Mouse (Mus musculus): ENCODE results near the gene Rpl10l. TPM values are rescaled to one million over a fixed set of nuclear protein-coding genes. Genes with fewer than 3 reads are reported as not detected.

Rpl10l gene
- not detected for polyA plus RNA-seq (2017; shearing (Covaris generic))

DNA sequence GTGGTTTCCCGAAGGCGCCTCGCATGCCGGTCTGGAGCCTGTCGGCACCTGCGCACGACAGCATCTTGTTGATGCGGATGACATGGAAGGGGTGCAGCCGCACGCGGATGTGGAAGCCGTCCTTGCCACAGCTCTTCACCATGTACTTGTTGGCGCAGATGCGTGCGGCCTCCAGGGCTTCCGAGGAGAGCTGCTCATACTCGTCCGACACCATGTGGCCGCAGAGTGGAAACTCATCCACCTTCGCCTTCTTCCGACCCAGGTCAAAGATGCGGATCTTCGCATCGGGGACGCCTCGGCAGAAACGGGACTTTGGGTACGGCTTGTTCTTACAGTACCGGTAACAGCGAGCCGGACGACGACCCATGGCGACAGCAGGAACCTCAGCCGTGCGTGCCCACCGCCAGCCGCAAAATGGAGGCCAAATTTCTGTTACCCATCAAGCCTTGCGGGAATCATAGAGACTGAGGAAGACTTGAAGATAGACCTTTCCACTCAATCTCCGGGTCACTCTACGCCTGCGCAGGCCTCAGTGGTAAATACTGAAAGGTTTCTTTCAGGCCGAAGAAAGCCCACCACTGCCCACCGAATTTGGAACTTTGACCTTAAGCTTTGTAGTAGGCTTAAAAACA, at the start of gene Rpl10l:
TSS of gene Rpl10l (minus strand) at position 411 of the 632 bp plus-strand sequence.

